Mouse (Mus musculus) bone marrow macrophage, adult 2 months (primary cell): ENCODE results near the gene Gm49721.
"Not testable (repeated sequence)": the region's sequence is repeated elsewhere in the genome, so short reads cannot be mapped to it uniquely, and the experiment has no call there.

Source experiments
- CTCF ChIP-seq: IDR thresholded peaks from 2 replicates; pipeline ENCODE4 v1.5.1; 2012; ENCODE audit warnings: low read depth, mild to moderate bottlenecking, low read length, moderate library complexity
- POLR2A ChIP-seq: IDR thresholded peaks from 2 replicates; pipeline ENCODE4 v1.6.1; 2012; ENCODE audit warnings: mild to moderate bottlenecking, low read depth, low read length, borderline replicate concordance

DNA sequence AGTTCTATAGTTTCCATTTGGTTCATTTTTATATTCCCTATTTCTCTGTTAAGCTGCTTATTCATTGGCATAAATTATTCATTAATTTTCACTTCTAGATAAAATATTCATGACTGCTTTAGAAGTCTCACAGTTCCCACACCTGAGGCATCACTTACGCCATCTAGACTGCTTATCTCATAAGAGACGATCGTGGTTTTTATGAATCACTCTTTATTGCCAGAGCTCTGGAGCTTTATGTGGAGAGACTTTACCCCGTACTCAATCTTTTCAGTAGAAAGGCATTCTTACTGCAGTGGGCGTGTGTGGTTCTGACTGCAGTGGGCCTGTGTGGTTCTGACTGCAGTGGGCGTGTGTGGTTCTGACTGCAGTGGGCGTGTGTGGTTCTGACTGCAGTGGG lies 47.1 kb upstream of the Gm49721 start:
- not testable (repeated sequence) for TF ChIP-seq POLR2A, CTCF
